Mouse (Mus musculus) kidney, embryonic 14.5 days (tissue): ENCODE measurements around the gene Mrpl51. TPM values are rescaled to one million over a fixed set of nuclear protein-coding genes. Genes with fewer than 3 reads are reported as not detected.
A peak's percentile ranks its signal among the peaks of the same experiment; 100 is the strongest.

Experiments used
- ATAC-seq: fragments of 200-750 bp; cut with Nextera tagmentation; 2 replicates; pipeline ENCODE4 v1.8.0; 2017; ENCODE audit warnings: moderate number of reproducible peaks, mild to moderate bottlenecking, moderate TSS enrichment, moderate library complexity; ENCODE audit not compliant: low FRiP score, low TSS enrichment
- H3K27ac ChIP-seq: fragments of 300-500 bp; sonication (generic); 2 replicates; pipeline ENCODE4 v1.5.1; 2014; ENCODE audit warnings: low read depth, mild to moderate bottlenecking, low read length, moderate library complexity, mixed read lengths
- H3K27me3 ChIP-seq: fragments of 300-500 bp; sonication (generic); 2 replicates; pipeline ENCODE4 v1.6.1; 2014; ENCODE audit warnings: mild to moderate bottlenecking, low read length; ENCODE audit not compliant: control insufficient read depth, insufficient read depth
- H3K36me3 ChIP-seq: fragments of 300-500 bp; sonication (generic); 2 replicates; pipeline ENCODE4 v1.6.1; 2014; ENCODE audit warnings: low read length, mixed read lengths; ENCODE audit not compliant: control insufficient read depth, insufficient read depth
- H3K4me1 ChIP-seq: fragments of 300-500 bp; sonication (generic); 2 replicates; pipeline ENCODE4 v1.6.1; 2014; ENCODE audit warnings: low read length, mixed read lengths; ENCODE audit not compliant: control insufficient read depth, insufficient read depth
- H3K4me2 ChIP-seq: fragments of 300-500 bp; sonication (generic); replicated peaks from 2 replicates; pipeline ENCODE4 v1.6.1; 2014; ENCODE audit warnings: low read depth, mild to moderate bottlenecking, low read length
- H3K4me3 ChIP-seq: fragments of 300-500 bp; sonication (generic); 2 replicates; pipeline ENCODE4 v1.5.1; 2014; ENCODE audit warnings: mild to moderate bottlenecking, low read length
- H3K9ac ChIP-seq: fragments of 300-500 bp; sonication (generic); 2 replicates; pipeline ENCODE4 v1.6.1; 2014; ENCODE audit warnings: low read depth, mild to moderate bottlenecking, low read length, moderate library complexity
- H3K9me3 ChIP-seq: fragments of 300-500 bp; sonication (generic); 2 replicates; pipeline ENCODE4 v1.6.1; 2016; ENCODE audit warnings: low read length; ENCODE audit not compliant: control insufficient read depth
- WGBS: fragments of 180-500 bp; shearing (Covaris S2); extraction: QIAGEN DNeasy Blood & Tissue Kit; methylation state at CpG from one replicate; pipeline ENCODE4 v1.1.7; 2014; 5-methylcytosine and 5-hydroxymethylcytosine counted together
- polyA plus RNA-seq: library from polyadenylated mRNA; unstranded; fragments of >200 nt; fragmentation: Nextera tagmentation; extraction: Ambion mirVana; gene quantifications from 2 replicates; pipeline ENCODE4 v1.2.1, GENCODE M21; 2014

Mrpl51 gene
- polyA plus RNA-seq, 1 experiment from 2014 or later, result 203 TPM

- H3K27ac ChIP-seq, result peak overlapping the region; percentile 78
- 43% methylated on average over 18 of the region's 18 CpGs for WGBS
- no peaks in the 10 kb centered on the region for H3K9me3 ChIP-seq
- peak overlapping the region; percentile 31 for H3K9ac ChIP-seq
- peaks cover 10% of the 10 kb centered on the region for H3K36me3 ChIP-seq
- H3K4me2 ChIP-seq, result peak overlapping the region; percentile 8; the same call in 1 of the 2 replicates
- H3K27me3 ChIP-seq, result no peaks in the 10 kb centered on the region
- H3K4me1 ChIP-seq, result peaks cover 41% of the 10 kb centered on the region
- ATAC-seq, result peak; percentile 28
- H3K4me3 ChIP-seq, result no peak overlapping the region; the same call in 1 of the 2 replicates
These were observed 43.2 kb upstream of the Mrpl51 start for GRCm38 (mm10) chr6:125148251-125148925.

GRCm38 (mm10) chr6:125148926-125149568, 42.6 kb upstream of the Mrpl51 start:
- Histone ChIP-seq H3K4me2 (no peak overlapping the region; the same call in 1 of the 2 replicates), H3K27ac (peak overlapping the region; percentile 78), H3K36me3 (peaks cover 4% of the 10 kb centered on the region; the same call in 1 of the 2 replicates), H3K27me3 (no peaks in the 10 kb centered on the region), H3K4me1 (peaks cover 41% of the 10 kb centered on the region), H3K4me3 (no peak overlapping the region), H3K9ac (peak overlapping the region; percentile 31; the same call in 1 of the 2 replicates), H3K9me3 (no peaks in the 10 kb centered on the region)
- WGBS, result 54% methylated on average over 16 of the region's 16 CpGs
- ATAC-seq, result no peak

- Histone ChIP-seq H3K4me3 (no peak overlapping the region), H3K9me3 (no peaks in the 10 kb centered on the region), H3K36me3 (no peaks in the 10 kb centered on the region; the same call in 1 of the 2 replicates), H3K9ac (no peak overlapping the region; the same call in 1 of the 2 replicates), H3K4me2 (no peak overlapping the region), H3K27ac (no peak overlapping the region; the same call in 1 of the 2 replicates), H3K27me3 (no peaks in the 10 kb centered on the region), H3K4me1 (peaks cover 41% of the 10 kb centered on the region)
- ATAC-seq, result no peak
- 70% methylated on average over 7 of the region's 7 CpGs for WGBS
These were observed 42.0 kb upstream of the Mrpl51 start for GRCm38 (mm10) chr6:125149569-125149950.

GRCm38 (mm10) chr6:125152212-125153017, 39.2 kb upstream of the Mrpl51 start:
- Histone ChIP-seq H3K4me1 (peaks cover 28% of the 10 kb centered on the region), H3K9ac (no peak overlapping the region), H3K4me2 (no peak overlapping the region), H3K36me3 (no peaks in the 10 kb centered on the region; the same call in 1 of the 2 replicates), H3K4me3 (no peak overlapping the region), H3K27me3 (no peaks in the 10 kb centered on the region), H3K9me3 (no peaks in the 10 kb centered on the region), H3K27ac (no peak overlapping the region)
- ATAC-seq, result no peak
- 74% methylated on average over 22 of the region's 22 CpGs for WGBS

GRCm38 (mm10) chr6:125153018-125153389, 38.6 kb upstream of the Mrpl51 start:
- Histone ChIP-seq H3K27me3 (no peaks in the 10 kb centered on the region), H3K36me3 (no peaks in the 10 kb centered on the region; the same call in 1 of the 2 replicates), H3K9ac (no peak overlapping the region), H3K4me1 (peaks cover 25% of the 10 kb centered on the region), H3K4me2 (no peak overlapping the region), H3K9me3 (no peaks in the 10 kb centered on the region), H3K27ac (no peak overlapping the region), H3K4me3 (no peak overlapping the region)
- 69% methylated on average over 5 of the region's 5 CpGs for WGBS
- no peak for ATAC-seq

GRCm38 (mm10) chr6:125153682-125154081, 37.9 kb upstream of the Mrpl51 start:
- Histone ChIP-seq H3K9me3 (no peaks in the 10 kb centered on the region), H3K36me3 (peaks cover 4% of the 10 kb centered on the region; the same call in 1 of the 2 replicates), H3K4me1 (peaks cover 19% of the 10 kb centered on the region), H3K27ac (no peak overlapping the region), H3K27me3 (no peaks in the 10 kb centered on the region), H3K4me3 (no peak overlapping the region), H3K9ac (no peak overlapping the region), H3K4me2 (no peak overlapping the region)
- ATAC-seq, result no peak
- 88% methylated on average over 4 of the region's 4 CpGs for WGBS

GRCm38 (mm10) chr6:125154550-125154949, 37.1 kb upstream of the Mrpl51 start:
- no peaks in the 10 kb centered on the region for H3K9me3 ChIP-seq
- no peak overlapping the region for H3K9ac ChIP-seq
- ATAC-seq, result no peak
- H3K27me3 ChIP-seq, result no peaks in the 10 kb centered on the region
- no peak overlapping the region for H3K4me3 ChIP-seq
- H3K27ac ChIP-seq, result no peak overlapping the region
- H3K36me3 ChIP-seq, result peaks cover 12% of the 10 kb centered on the region; the same call in 1 of the 2 replicates
- peaks cover 10% of the 10 kb centered on the region; the same call in 1 of the 2 replicates for H3K4me1 ChIP-seq
- no peak overlapping the region for H3K4me2 ChIP-seq

GRCm38 (mm10) chr6:125155262-125155661, 36.3 kb upstream of the Mrpl51 start:
- Histone ChIP-seq H3K36me3 (peaks cover 19% of the 10 kb centered on the region), H3K4me3 (no peak overlapping the region), H3K27ac (no peak overlapping the region), H3K4me1 (0 out of 2 replicates have a peak, but pooled peaks cover 7% of the 10 kb centered on the region), H3K27me3 (no peaks in the 10 kb centered on the region), H3K4me2 (no peak overlapping the region), H3K9me3 (no peaks in the 10 kb centered on the region), H3K9ac (no peak overlapping the region)
- ATAC-seq, result no peak
- 89% methylated on average over 8 of the region's 8 CpGs for whole genome bisulfite sequencing
